ENCODE assay signal across 9 mouse cellular contexts in genomic region chr10:84823621-84824020, GRCm38 (mm10).
DNase-seq lines count a peak whose midpoint lies in the region; ATAC-seq lines count a peak whose summit lies in the region.
"Had no signal": no experiment of that assay in that cellular context is flagged by ENCODE, and none has a peak within 500 bp of the region (broad histone marks: within the 10 kb centered on the region; RNA-seq: fewer than 3 reads in every experiment).

No protein-coding gene starts in this region.

- intact Hi-C loops in heart, postnatal 14 days (cut with DNase I) = no loop called here

- WGBS in kidney, embryonic 15.5 days = 60% methylated on average over 4 of the region's 4 CpGs
- WGBS in forebrain, embryonic 12.5 days = 21% methylated on average over 4 of the region's 4 CpGs

- DNase-seq in kidney, adult 11 months = peak; percentile 16
- DNase-seq in heart, postnatal 14 days = peak; percentile 39 to 40
- DNase-seq in kidney, postnatal 14 days = peak; percentile 36
- no peak for DNase-seq in frontal cortex, postnatal 14 days (ENCODE audit: low spot score in 2 of 2)
- no peak for DNase-seq in right cerebral cortex, postnatal 36 days (ENCODE audit: low spot score in 2 of 2)
- DNase-seq in urinary bladder, postnatal 14 days (ENCODE audit: low spot score) = no peak

- H3K4me3 ChIP-seq in kidney, embryonic 15.5 days (replicated peaks) = no peak overlapping the region
- H3K4me3 ChIP-seq in forebrain, embryonic 12.5 days (replicated peaks) = no peak overlapping the region
- H3K4me3 ChIP-seq: limb, embryonic 15.5 days had no signal

- H3K27ac ChIP-seq in kidney, embryonic 15.5 days = no peak overlapping the region
- peak overlapping the region; percentile 43 for H3K27ac ChIP-seq in forebrain, embryonic 12.5 days
- H3K27ac ChIP-seq: limb, embryonic 15.5 days had no signal

- no peaks in the 10 kb centered on the region for H3K9me3 ChIP-seq in kidney, embryonic 15.5 days (replicated peaks)
- H3K9me3 ChIP-seq in forebrain, embryonic 12.5 days = no peaks in the 10 kb centered on the region
- H3K9me3 ChIP-seq: limb, embryonic 15.5 days had no signal

- no peaks in the 10 kb centered on the region for H3K27me3 ChIP-seq in kidney, embryonic 15.5 days
- H3K27me3 ChIP-seq in forebrain, embryonic 12.5 days = peaks cover 36% of the 10 kb centered on the region
- H3K27me3 ChIP-seq: limb, embryonic 15.5 days had no signal

- peaks cover 14% of the 10 kb centered on the region for H3K4me1 ChIP-seq in kidney, embryonic 15.5 days
- H3K4me1 ChIP-seq in forebrain, embryonic 12.5 days = peaks cover 29% of the 10 kb centered on the region

- no peak overlapping the region for H3K4me2 ChIP-seq in kidney, embryonic 15.5 days
- peak overlapping the region; percentile 8; the same call in 1 of the 2 replicates for H3K4me2 ChIP-seq in forebrain, embryonic 12.5 days
- H3K4me2 ChIP-seq: limb, embryonic 15.5 days had no signal

- no peak for ATAC-seq in kidney, embryonic 15.5 days (replicated peaks; ENCODE audit: low FRiP score)
- no peak for ATAC-seq in forebrain, embryonic 12.5 days (ENCODE audit: low FRiP score)

- H3K9ac ChIP-seq in kidney, embryonic 15.5 days = no peak overlapping the region
- no peak overlapping the region for H3K9ac ChIP-seq in forebrain, embryonic 12.5 days
- H3K9ac ChIP-seq: limb, embryonic 15.5 days had no signal

- no peaks in the 10 kb centered on the region for H3K36me3 ChIP-seq in kidney, embryonic 15.5 days
- no peaks in the 10 kb centered on the region; the same call in 1 of the 2 replicates for H3K36me3 ChIP-seq in forebrain, embryonic 12.5 days (replicated peaks)
- H3K36me3 ChIP-seq: limb, embryonic 15.5 days had no signal

Comparison
In these comparisons a context has a peak if more than half of its experiments do, and no peak if none do; other contexts are left out.
1. DNase-seq: peak in kidney, adult 11 months (single experiment), heart, postnatal 14 days (2 of 2) and kidney, postnatal 14 days (single experiment); none in frontal cortex, postnatal 14 days (0 of 2), right cerebral cortex, postnatal 36 days (0 of 2) and urinary bladder, postnatal 14 days (single experiment).